Mouse (Mus musculus) liver, embryonic 12.5 days (tissue): ENCODE measurements around the gene Rilpl1. TPM values are rescaled to one million over a fixed set of nuclear protein-coding genes. Genes with fewer than 3 reads are reported as not detected.

Experiments
- ATAC-seq: fragments of 200-750 bp; cut with Nextera tagmentation; 2 replicates; pipeline ENCODE4 v1.8.0; 2017; ENCODE audit warnings: moderate number of reproducible peaks, mild to moderate bottlenecking, moderate library complexity
- H3K27ac ChIP-seq: fragments of 300-500 bp; sonication (generic); 2 replicates; pipeline ENCODE4 v1.5.1; 2016; ENCODE audit warnings: mild to moderate bottlenecking
- H3K27me3 ChIP-seq: fragments of 300-500 bp; sonication (generic); replicated peaks from 2 replicates; pipeline ENCODE4 v1.6.1; 2016; ENCODE audit warnings: mild to moderate bottlenecking, moderate library complexity
- H3K36me3 ChIP-seq: fragments of 300-500 bp; sonication (generic); 2 replicates; pipeline ENCODE4 v1.6.1; 2016; ENCODE audit warnings: mild to moderate bottlenecking, moderate library complexity
- H3K4me1 ChIP-seq: fragments of 300-500 bp; sonication (generic); 2 replicates; pipeline ENCODE4 v1.6.1; 2016
- H3K4me2 ChIP-seq: fragments of 300-500 bp; sonication (generic); 2 replicates; pipeline ENCODE4 v1.6.1; 2016; ENCODE audit warnings: mild to moderate bottlenecking, moderate library complexity
- H3K4me3 ChIP-seq: fragments of 300-500 bp; sonication (generic); 2 replicates; pipeline ENCODE4 v1.5.1; 2016; ENCODE audit warnings: mild to moderate bottlenecking, moderate library complexity
- H3K9ac ChIP-seq: fragments of 300-500 bp; sonication (generic); 2 replicates; pipeline ENCODE4 v1.6.1; 2016; ENCODE audit warnings: mild to moderate bottlenecking, moderate library complexity
- H3K9me3 ChIP-seq: fragments of 300-500 bp; sonication (generic); replicated peaks from 2 replicates; pipeline ENCODE4 v1.6.1; 2016; ENCODE audit warnings: mild to moderate bottlenecking, moderate library complexity
- WGBS: fragments of 180-500 bp; shearing (Covaris S2); methylation state at CpG from one replicate; pipeline ENCODE4 v1.1.7; 2016; ENCODE audit not compliant: insufficient replicate concordance; 5-methylcytosine and 5-hydroxymethylcytosine counted together
- polyA plus RNA-seq: library from polyadenylated mRNA; unstranded; fragments of >200 nt; fragmentation: Nextera tagmentation; extraction: Ambion mirVana; gene quantifications from 2 replicates; pipeline ENCODE4 v1.2.1, GENCODE M21; 2016

Rilpl1 gene
- polyA plus RNA-seq, 1 experiment from 2014 or later: 4.5 TPM

DNA sequence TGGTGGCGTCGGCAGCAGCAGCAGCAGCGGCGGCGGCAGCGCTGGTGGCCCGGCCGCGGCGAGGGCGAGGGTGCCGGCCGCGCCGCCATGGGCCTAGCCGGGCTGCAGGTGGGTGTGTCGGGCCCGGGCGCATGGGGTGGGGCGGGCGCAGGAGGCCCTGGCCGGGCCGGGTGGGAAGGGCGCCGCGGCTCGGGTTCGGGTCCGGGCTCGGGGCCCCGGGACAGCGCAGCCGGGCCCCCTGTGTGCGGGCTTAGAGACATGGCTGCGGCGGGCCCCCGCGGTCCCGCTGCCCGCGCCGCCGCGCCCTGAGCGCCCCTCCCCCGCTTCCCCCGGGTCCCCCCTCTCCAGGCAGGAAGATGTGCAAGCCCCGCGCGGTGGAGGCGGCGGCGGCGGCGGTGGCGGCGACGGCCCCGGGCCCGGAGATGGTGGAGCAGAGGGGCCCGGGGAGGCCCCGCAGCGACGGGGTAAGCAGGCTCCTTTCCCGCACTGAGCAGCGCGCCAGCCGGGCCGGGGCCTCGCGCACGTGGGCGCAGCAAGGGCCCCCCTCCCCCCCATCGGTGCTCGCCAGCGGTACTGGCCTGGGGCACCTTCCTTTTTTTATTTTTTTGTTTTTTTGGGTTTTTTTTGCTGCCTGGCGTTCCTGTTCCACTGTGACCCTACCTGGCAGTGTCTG is 85.4 kb downstream of the Rilpl1 start:
- H3K4me3 ChIP-seq: peak overlapping the region; percentile 86
- peak overlapping the region; percentile 94 for H3K4me2 ChIP-seq
- peak; percentile 71 for ATAC-seq
- peaks cover 61% of the 10 kb centered on the region for H3K36me3 ChIP-seq
- peak overlapping the region; percentile 93 for H3K27ac ChIP-seq
- peaks cover 90% of the 10 kb centered on the region for H3K4me1 ChIP-seq
- H3K9ac ChIP-seq: peak overlapping the region; percentile 91
- H3K27me3 ChIP-seq: no peaks in the 10 kb centered on the region
- 2% methylated on average over 31 of the region's 77 CpGs for WGBS
- no peaks in the 10 kb centered on the region for H3K9me3 ChIP-seq

DNA sequence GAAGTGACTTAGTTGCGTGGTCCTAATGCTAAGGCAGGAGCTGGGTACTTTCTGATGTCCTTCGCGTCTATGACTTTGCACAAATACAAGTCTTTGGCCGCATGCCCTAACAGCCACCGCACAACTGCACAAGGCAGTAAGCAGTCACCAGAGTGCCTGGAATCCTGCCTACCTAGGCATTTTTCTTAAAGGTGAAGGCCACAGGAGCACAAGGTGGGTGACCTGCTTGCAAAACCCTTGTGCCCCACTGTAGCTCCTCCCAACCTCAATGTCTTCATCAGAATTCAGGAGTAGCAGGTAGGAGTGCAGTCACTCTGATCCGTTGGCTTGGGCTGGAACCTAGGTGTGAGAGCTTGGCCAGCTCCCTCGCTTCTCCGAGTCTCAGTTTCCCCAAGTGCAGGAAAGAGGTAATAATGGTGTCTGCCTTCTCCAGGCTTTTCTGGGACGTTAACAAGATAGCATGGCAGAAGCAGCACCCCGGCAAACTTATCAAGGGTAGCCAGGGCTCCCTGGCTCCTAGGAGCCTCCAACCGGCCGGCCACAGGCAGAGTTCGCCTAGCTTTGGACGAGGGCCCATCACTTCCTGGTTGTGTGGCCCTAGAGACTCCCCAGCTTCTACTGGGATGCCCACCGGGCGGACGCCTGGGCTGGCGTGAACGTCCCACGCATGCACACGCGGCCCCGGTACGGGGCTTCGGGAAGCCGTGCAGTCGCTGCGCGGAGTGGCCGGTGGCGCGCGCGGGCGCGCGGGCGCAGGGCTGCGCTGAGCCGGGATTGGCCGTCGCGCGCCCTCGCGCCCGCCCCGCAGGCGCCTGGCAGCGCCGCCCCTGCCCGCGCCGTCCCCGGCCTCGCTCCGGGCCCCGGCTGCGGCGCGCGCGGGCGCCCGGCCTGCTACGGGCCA is 86.3 kb downstream of the Rilpl1 start:
- ATAC-seq: peak; percentile 80
- WGBS: 3% methylated on average over 40 of the region's 66 CpGs
- Histone ChIP-seq H3K4me3 (peak overlapping the region; percentile 86), H3K9me3 (no peaks in the 10 kb centered on the region), H3K36me3 (peaks cover 52% of the 10 kb centered on the region), H3K4me2 (peak overlapping the region; percentile 94), H3K9ac (peak overlapping the region; percentile 91), H3K4me1 (peaks cover 85% of the 10 kb centered on the region), H3K27me3 (no peaks in the 10 kb centered on the region), H3K27ac (peak overlapping the region; percentile 93)

DNA sequence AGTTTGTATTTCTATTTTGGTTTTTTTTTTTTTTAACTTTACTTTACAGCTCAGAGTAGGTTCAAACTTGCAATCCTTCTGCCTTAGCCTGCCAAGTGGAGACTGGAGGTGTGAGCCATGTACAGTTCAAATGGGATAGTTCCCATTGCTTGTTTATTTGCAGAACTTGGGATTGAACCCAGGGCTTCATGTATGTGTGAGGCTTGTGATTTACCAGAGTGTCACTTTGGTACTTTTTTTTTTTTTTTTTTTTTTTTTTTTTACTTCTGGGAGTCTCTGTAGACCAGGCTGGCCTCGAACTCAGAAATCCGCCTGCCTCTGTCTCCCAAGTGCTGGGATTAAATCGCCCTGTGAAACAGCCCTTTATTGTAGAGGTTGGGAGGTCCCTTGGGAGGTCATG is 87.0 kb downstream of the Rilpl1 start:
- H3K9me3 ChIP-seq: no peaks in the 10 kb centered on the region
- no peak for ATAC-seq
- WGBS: 65% methylated on average over 3 of the region's 3 CpGs
- H3K36me3 ChIP-seq: peaks cover 45% of the 10 kb centered on the region
- peak overlapping the region; percentile 93 for H3K27ac ChIP-seq
- peak overlapping the region; percentile 86 for H3K4me3 ChIP-seq
- peak overlapping the region; percentile 91 for H3K9ac ChIP-seq
- H3K27me3 ChIP-seq: no peaks in the 10 kb centered on the region
- H3K4me2 ChIP-seq: peak overlapping the region; percentile 94
- peaks cover 78% of the 10 kb centered on the region for H3K4me1 ChIP-seq

Other genes with a start within 250 kb of the Rilpl1 start
- 8.5 and 8.7 TPM in 2 replicates for gene Mphosph9, start 203.4 kb downstream of the Rilpl1 start, polyA plus RNA-seq
- gene 2810006K23Rik, start 203.3 kb downstream of the Rilpl1 start, polyA plus RNA-seq: 10.2 and 10.5 TPM in 2 replicates
- gene Cdk2ap1, start 168.3 kb downstream of the Rilpl1 start, polyA plus RNA-seq: 91.0 and 104 TPM in 2 replicates
- 60.1 and 65.7 TPM in 2 replicates for gene Sbno1, start 105.4 kb downstream of the Rilpl1 start, polyA plus RNA-seq
- gene Kmt5a, start 91.5 kb downstream of the Rilpl1 start, polyA plus RNA-seq: 85.3 and 95.9 TPM in 2 replicates
- 9.4 and 11.5 TPM in 2 replicates for gene Rilpl2, start 53.0 kb downstream of the Rilpl1 start, polyA plus RNA-seq
- 17.8 and 18.3 TPM in 2 replicates for gene Snrnp35, start 48.3 kb downstream of the Rilpl1 start, polyA plus RNA-seq
- 394 and 403 TPM in 2 replicates for gene Tmed2, start 9.3 kb upstream of the Rilpl1 start, polyA plus RNA-seq
- 11.9 and 12.4 TPM in 2 replicates for gene Ddx55, start 21.5 kb upstream of the Rilpl1 start, polyA plus RNA-seq
- gene Eif2b1, start 47.7 kb upstream of the Rilpl1 start, polyA plus RNA-seq: 74.6 and 80.1 TPM in 2 replicates
- gene Gtf2h3, start 47.7 kb upstream of the Rilpl1 start, polyA plus RNA-seq: 42.1 and 43.3 TPM in 2 replicates
- gene Atp6v0a2, start 97.2 kb upstream of the Rilpl1 start, polyA plus RNA-seq: 21.2 and 25.5 TPM in 2 replicates
- 0.01 TPM in 2 replicates for gene Dnah10, start 193.7 kb upstream of the Rilpl1 start, polyA plus RNA-seq